Mouse (Mus musculus) erythroblast, embryonic 14.5 days (primary cell): ENCODE results near the gene Klra3.

Source experiments
- GATA1 ChIP-seq: IDR thresholded peaks from 2 replicates; pipeline ENCODE4 v1.6.1; 2012; ENCODE audit warnings: low read length, inconsistent platforms, mixed read lengths
- TAL1 ChIP-seq: IDR thresholded peaks from 3 replicates; pipeline ENCODE4 v1.6.1; 2012; ENCODE audit warnings: low read length, inconsistent platforms, mixed read lengths

GRCm38 (mm10) chr6:130385803-130386202 lies 48.4 kb upstream of the Klra3 start:
- TF ChIP-seq GATA1 = no peak
- no peak for TF ChIP-seq TAL1
